Mouse (Mus musculus) liver, postnatal 0 days (tissue): ENCODE measurements around the gene Taar9.

Experiments
- CTCF ChIP-seq: sonication (generic); IDR thresholded peaks from 2 replicates; pipeline ENCODE4 v1.5.1; 2016; ENCODE audit warnings: antibody characterized with exemption, low read depth
- EP300 ChIP-seq: IDR thresholded peaks from 2 replicates; pipeline ENCODE4 v1.6.1; 2016; ENCODE audit warnings: antibody characterized with exemption, low read depth, mild to moderate bottlenecking

- TF ChIP-seq CTCF = no peak
- no peak for TF ChIP-seq EP300
Observed at GRCm38 (mm10) chr10:24087168-24087567, 22.2 kb downstream of the Taar9 start.
